18 mouse cellular contexts compared by ENCODE assay signal in genomic region chr7:34632966-34633742, GRCm38 (mm10). TPM values are rescaled to one million over a fixed set of nuclear protein-coding genes. Genes with fewer than 3 reads are reported as not detected.
"Had no signal": no experiment of that assay in that cellular context is flagged by ENCODE, and none has a peak within 500 bp of the region (broad histone marks: within the 10 kb centered on the region; RNA-seq: fewer than 3 reads in every experiment).

No protein-coding gene starts in this region.

- H3K9me3 ChIP-seq: limb, embryonic 12.5 days; limb, embryonic 15.5 days; midbrain, embryonic 12.5 days; midbrain, embryonic 15.5 days; neural tube, embryonic 13.5 days; stomach, embryonic 15.5 days had no signal

- H3K36me3 ChIP-seq: limb, embryonic 12.5 days; limb, embryonic 15.5 days; midbrain, embryonic 15.5 days; stomach, embryonic 15.5 days had no signal

- H3K4me3 ChIP-seq: limb, embryonic 12.5 days; limb, embryonic 15.5 days; midbrain, embryonic 12.5 days; midbrain, embryonic 15.5 days; neural tube, embryonic 13.5 days; stomach, embryonic 15.5 days had no signal

- H3K9ac ChIP-seq: limb, embryonic 12.5 days; limb, embryonic 15.5 days; liver, embryonic 14.5 days; liver, postnatal 0 days; lung, embryonic 14.5 days; midbrain, embryonic 12.5 days; midbrain, embryonic 15.5 days; neural tube, embryonic 13.5 days; stomach, embryonic 15.5 days had no signal

- H3K27ac ChIP-seq: limb, embryonic 12.5 days; limb, embryonic 15.5 days; liver, embryonic 14.5 days; macrophage; midbrain, embryonic 12.5 days; midbrain, embryonic 15.5 days; neural tube, embryonic 13.5 days; stomach, embryonic 15.5 days had no signal

- DNase-seq: kidney, postnatal 14 days; kidney, postnatal 4 days; left cerebral cortex, postnatal 4 days; liver, postnatal 0 days; lung, embryonic 14.5 days; retina, postnatal 1 day; right cerebral cortex, postnatal 25 days; spleen, adult 18-20 months; thymus, postnatal 25 days had no signal

RNA-seq across cellular contexts. Expression of gene Kctd15, which starts 23.4 kb away (rescaled TPM):
- total RNA-seq: neutrophil, adult 5-6 weeks had no signal
